Mouse (Mus musculus) spleen, postnatal 36 days (tissue): ENCODE data around the gene Slit2.

Experiments used
- DNase-seq, 2 experiments: peaks; one replicate each; pipeline ENCODE4 v3.0.0; 2022; ENCODE audit warnings: low spot score in 2 of 2, mixed read lengths in 1 of 2

The Slit2 gene

GRCm38 (mm10) chr5:47982941-47983701, at the start of gene Slit2:
Slit2 (plus strand) TSS chr5:47983138.
- DNase-seq: peak; percentile 9 to 11

GRCm38 (mm10) chr5:47938586-47939372, 44.2 kb upstream of the Slit2 start:
- no peak for DNase-seq

GRCm38 (mm10) chr5:47956451-47956850, 26.5 kb upstream of the Slit2 start:
- DNase-seq: no peak

GRCm38 (mm10) chr5:47975795-47976194, 7.1 kb upstream of the Slit2 start:
- DNase-seq: no peak

GRCm38 (mm10) chr5:47979371-47979770, 3.6 kb upstream of the Slit2 start:
- no peak for DNase-seq

- no peak for DNase-seq
Measured at GRCm38 (mm10) chr5:47980459-47980858, 2.5 kb upstream of the Slit2 start.

GRCm38 (mm10) chr5:47981951-47982350, 987 bp upstream of the Slit2 start:
- DNase-seq: no peak

GRCm38 (mm10) chr5:47983746-47984583, 1.0 kb downstream of the Slit2 start:
- DNase-seq: no peak

- DNase-seq: no peak
Measured at GRCm38 (mm10) chr5:47984584-47985197, 1.8 kb downstream of the Slit2 start.

- DNase-seq: no peak
Measured at GRCm38 (mm10) chr5:47985198-47985631, 2.3 kb downstream of the Slit2 start.

GRCm38 (mm10) chr5:47985901-47986670, 3.1 kb downstream of the Slit2 start:
- no peak for DNase-seq

- DNase-seq: no peak
Measured at GRCm38 (mm10) chr5:47990926-47991325, 8.0 kb downstream of the Slit2 start.

- no peak for DNase-seq
Measured at GRCm38 (mm10) chr5:48003708-48004415, 20.9 kb downstream of the Slit2 start.

GRCm38 (mm10) chr5:48005533-48005932, 22.6 kb downstream of the Slit2 start:
- no peak for DNase-seq

- no peak for DNase-seq
Measured at GRCm38 (mm10) chr5:48006059-48006458, 23.1 kb downstream of the Slit2 start.

- DNase-seq: no peak
Measured at GRCm38 (mm10) chr5:48023441-48023840, 40.5 kb downstream of the Slit2 start.

GRCm38 (mm10) chr5:48034875-48035274, 51.9 kb downstream of the Slit2 start:
- no peak for DNase-seq

- DNase-seq: no peak
Measured at GRCm38 (mm10) chr5:48038033-48038432, 55.1 kb downstream of the Slit2 start.

- DNase-seq: no peak
Measured at GRCm38 (mm10) chr5:48048986-48049751, 66.2 kb downstream of the Slit2 start.
